Comparison of ENCODE assay signal across 8 mouse cellular contexts in genomic region chr7:24971261-24971971, GRCm38 (mm10). TPM values are rescaled to one million over a fixed set of nuclear protein-coding genes. Genes with fewer than 3 reads are reported as not detected.
DNase-seq lines count a peak whose midpoint lies in the region; ATAC-seq and TF ChIP-seq lines count a peak whose summit lies in the region.

No protein-coding gene starts in this region.

- H3K27me3 ChIP-seq in testis, adult 2 months (ENCODE audit: control insufficient read depth, insufficient read depth, low read length): no peaks in the 10 kb centered on the region
- H3K27me3 ChIP-seq in forebrain, embryonic 16.5 days (replicated peaks; ENCODE audit: control insufficient read depth, insufficient read depth, low read length): no peaks in the 10 kb centered on the region
- H3K27me3 ChIP-seq in intestine, embryonic 16.5 days (replicated peaks; ENCODE audit: control insufficient read depth, insufficient read depth, low read length): no peaks in the 10 kb centered on the region
- no peaks in the 10 kb centered on the region for H3K27me3 ChIP-seq in lung, embryonic 14.5 days (ENCODE audit: insufficient read depth, low read length)
- H3K27me3 ChIP-seq in neural tube, embryonic 15.5 days (replicated peaks): no peaks in the 10 kb centered on the region

- peak overlapping the region; percentile 70 for H3K4me2 ChIP-seq in forebrain, embryonic 16.5 days (ENCODE audit: low read length)
- peak overlapping the region; percentile 70 for H3K4me2 ChIP-seq in intestine, embryonic 16.5 days (ENCODE audit: low read depth, low read length)
- H3K4me2 ChIP-seq in lung, embryonic 14.5 days: peak overlapping the region; percentile 81
- H3K4me2 ChIP-seq in neural tube, embryonic 15.5 days: peak overlapping the region; percentile 75

- H3K4me3 ChIP-seq in testis, adult 2 months (ENCODE audit: control insufficient read depth, low read depth, low read length): peak overlapping the region; percentile 93
- H3K4me3 ChIP-seq in forebrain, embryonic 16.5 days (replicated peaks; ENCODE audit: low read length): peak overlapping the region; percentile 58
- H3K4me3 ChIP-seq in intestine, embryonic 16.5 days (ENCODE audit: low read length): peak overlapping the region; percentile 88
- H3K4me3 ChIP-seq in lung, embryonic 14.5 days (ENCODE audit: low read depth, low read length): peak overlapping the region; percentile 77
- peak overlapping the region; percentile 79 for H3K4me3 ChIP-seq in neural tube, embryonic 15.5 days (replicated peaks)

- peak overlapping the region; percentile 22; the same call in 1 of the 2 replicates for H3K27ac ChIP-seq in testis, adult 2 months (ENCODE audit: control insufficient read depth, insufficient read depth, low read depth, low read length)
- peak overlapping the region; percentile 50 for H3K27ac ChIP-seq in forebrain, embryonic 16.5 days (ENCODE audit: low read length)
- peak overlapping the region; percentile 89; the same call in 1 of the 2 replicates for H3K27ac ChIP-seq in intestine, embryonic 16.5 days (ENCODE audit: low read length)
- no peak overlapping the region; the same call in 1 of the 2 replicates for H3K27ac ChIP-seq in lung, embryonic 14.5 days (ENCODE audit: low read depth)
- peak overlapping the region; percentile 86 for H3K27ac ChIP-seq in neural tube, embryonic 15.5 days (replicated peaks)

- peak; percentile 9; the same call in 1 of the 2 replicates for ATAC-seq in forebrain, embryonic 16.5 days
- ATAC-seq in intestine, embryonic 16.5 days: peak; percentile 9
- no peak; the same call in 1 of the 2 replicates for ATAC-seq in lung, embryonic 14.5 days (ENCODE audit: insufficient read depth)
- ATAC-seq in neural tube, embryonic 15.5 days (ENCODE audit: low FRiP score): no peak

- H3K9ac ChIP-seq in forebrain, embryonic 16.5 days (replicated peaks; ENCODE audit: low read depth, low read length): peak overlapping the region; percentile 88
- H3K9ac ChIP-seq in intestine, embryonic 16.5 days (ENCODE audit: low read depth, low read length): peak overlapping the region; percentile 91
- peak overlapping the region; percentile 75 for H3K9ac ChIP-seq in lung, embryonic 14.5 days
- peak overlapping the region; percentile 90 for H3K9ac ChIP-seq in neural tube, embryonic 15.5 days (replicated peaks)

- no peaks in the 10 kb centered on the region; the same call in 1 of the 2 replicates for H3K36me3 ChIP-seq in testis, adult 2 months (ENCODE audit: control insufficient read depth, insufficient read depth, low read length)
- H3K36me3 ChIP-seq in forebrain, embryonic 16.5 days (ENCODE audit: control insufficient read depth, insufficient read depth): 0 out of 2 replicates have a peak, but pooled peaks cover 2% of the 10 kb centered on the region
- H3K36me3 ChIP-seq in intestine, embryonic 16.5 days (ENCODE audit: control insufficient read depth, insufficient read depth, low read length): peaks cover 6% of the 10 kb centered on the region
- peaks cover 11% of the 10 kb centered on the region; the same call in 1 of the 2 replicates for H3K36me3 ChIP-seq in lung, embryonic 14.5 days (ENCODE audit: insufficient read depth)
- H3K36me3 ChIP-seq in neural tube, embryonic 15.5 days: 0 out of 2 replicates have a peak, but pooled peaks cover 3% of the 10 kb centered on the region

- 5% methylated on average over 19 of the region's 19 CpGs for WGBS in forebrain, embryonic 16.5 days
- 6% methylated on average over 19 of the region's 19 CpGs for WGBS in intestine, embryonic 16.5 days
- WGBS in lung, embryonic 14.5 days: 9% methylated on average over 19 of the region's 19 CpGs
- 10% methylated on average over 19 of the region's 19 CpGs for WGBS in neural tube, embryonic 15.5 days

- no peak for DNase-seq in testis, postnatal 14 days (ENCODE audit: low spot score)
- DNase-seq in c-Kit-positive CD71-positive TER-119-negative erythroid progenitor cells, embryonic 14.5 days (ENCODE audit: low read depth): peak; percentile 48
- DNase-seq in lung, embryonic 14.5 days: peak; percentile 71
- no peak for DNase-seq in frontal cortex, postnatal 14 days (ENCODE audit: low spot score in 2 of 2)

- TF ChIP-seq CTCF in testis, adult 2 months (IDR thresholded peaks at IDR 0.05; ENCODE audit: control insufficient read depth, insufficient read depth, insufficient replicate concordance, low read depth, low read length): peak; percentile 74; the same call in 1 of the 2 replicates
- peak; percentile 79 for TF ChIP-seq CTCF in lung, embryonic 14.5 days (IDR thresholded peaks at IDR 0.05; ENCODE audit: low read depth)

- no peaks in the 10 kb centered on the region for H3K9me3 ChIP-seq in forebrain, embryonic 16.5 days (ENCODE audit: control insufficient read depth, low read length)
- no peaks in the 10 kb centered on the region for H3K9me3 ChIP-seq in intestine, embryonic 16.5 days (ENCODE audit: control insufficient read depth, low read length)
- H3K9me3 ChIP-seq in lung, embryonic 14.5 days (ENCODE audit: low read depth, low read length): no peaks in the 10 kb centered on the region
- no peaks in the 10 kb centered on the region for H3K9me3 ChIP-seq in neural tube, embryonic 15.5 days (replicated peaks)

- no peak for TF ChIP-seq POLR2A in testis, adult 2 months (IDR thresholded peaks at IDR 0.05; ENCODE audit: control insufficient read depth, low read depth, low read length)

- H3K4me1 ChIP-seq in testis, adult 2 months (ENCODE audit: control insufficient read depth, insufficient read depth, low read length): peaks cover 9% of the 10 kb centered on the region
- peaks cover 16% of the 10 kb centered on the region for H3K4me1 ChIP-seq in forebrain, embryonic 16.5 days (replicated peaks; ENCODE audit: control insufficient read depth, insufficient read depth, low read length)
- H3K4me1 ChIP-seq in intestine, embryonic 16.5 days (ENCODE audit: control insufficient read depth, insufficient read depth, low read length): peaks cover 4% of the 10 kb centered on the region
- H3K4me1 ChIP-seq in lung, embryonic 14.5 days (ENCODE audit: insufficient read depth): 0 out of 2 replicates have a peak, but pooled peaks cover 3% of the 10 kb centered on the region
- peaks cover 14% of the 10 kb centered on the region for H3K4me1 ChIP-seq in neural tube, embryonic 15.5 days

RNA-seq across cellular contexts. Expression of gene Rabac1, which starts 1.1 kb away (rescaled TPM):
- 377 and 423 TPM in 2 replicates for polyA plus RNA-seq in testis, adult 2 months (2012; rRNA removed)
- polyA plus RNA-seq in forebrain, embryonic 16.5 days (2015; fragmentation: Nextera tagmentation; extraction: Ambion mirVana): 200 and 220 TPM in 2 replicates
- 151 and 153 TPM in 2 replicates for polyA plus RNA-seq in intestine, embryonic 16.5 days (2015; fragmentation: Nextera tagmentation; extraction: Ambion mirVana)
- polyA plus RNA-seq in lung, embryonic 14.5 days (2014; fragmentation: Nextera tagmentation; extraction: Ambion mirVana): 130 and 131 TPM in 2 replicates
- polyA plus RNA-seq in neural tube, embryonic 15.5 days (2015; fragmentation: Nextera tagmentation; extraction: Ambion mirVana): 297 and 336 TPM in 2 replicates

RNA-seq across cellular contexts. Expression of gene Gm4881, which starts 27.1 kb away (rescaled TPM):
- polyA plus RNA-seq in testis, adult 2 months (2012; rRNA removed): 1.3 and 1.6 TPM in 2 replicates
- polyA plus RNA-seq in forebrain, embryonic 16.5 days (2015; fragmentation: Nextera tagmentation; extraction: Ambion mirVana): 0.37 TPM in 1 of 2 replicates, not detected in the other
- polyA plus RNA-seq in intestine, embryonic 16.5 days (2015; fragmentation: Nextera tagmentation; extraction: Ambion mirVana): not detected in 2 replicates
- polyA plus RNA-seq in lung, embryonic 14.5 days (2014; fragmentation: Nextera tagmentation; extraction: Ambion mirVana): not detected in 2 replicates
- polyA plus RNA-seq in neural tube, embryonic 15.5 days (2015; fragmentation: Nextera tagmentation; extraction: Ambion mirVana): 0.98 and 2.0 TPM in 2 replicates

RNA-seq across cellular contexts. Expression of gene Atp1a3, which starts 34.3 kb away (rescaled TPM):
- 0.38 and 0.44 TPM in 2 replicates for polyA plus RNA-seq in testis, adult 2 months (2012; rRNA removed)
- 227 and 278 TPM in 2 replicates for polyA plus RNA-seq in forebrain, embryonic 16.5 days (2015; fragmentation: Nextera tagmentation; extraction: Ambion mirVana)
- 3.5 and 3.9 TPM in 2 replicates for polyA plus RNA-seq in intestine, embryonic 16.5 days (2015; fragmentation: Nextera tagmentation; extraction: Ambion mirVana)
- 0.74 and 0.89 TPM in 2 replicates for polyA plus RNA-seq in lung, embryonic 14.5 days (2014; fragmentation: Nextera tagmentation; extraction: Ambion mirVana)
- polyA plus RNA-seq in neural tube, embryonic 15.5 days (2015; fragmentation: Nextera tagmentation; extraction: Ambion mirVana): 538 and 586 TPM in 2 replicates

Comparison
In these comparisons a context has a peak if more than half of its experiments do, and no peak if none do; other contexts are left out.
1. DNase-seq: peak in c-Kit-positive CD71-positive TER-119-negative erythroid progenitor cells, embryonic 14.5 days (single experiment) and lung, embryonic 14.5 days (single experiment); none in testis, postnatal 14 days (single experiment) and frontal cortex, postnatal 14 days (0 of 2).
2. ATAC-seq: peak in forebrain, embryonic 16.5 days (single experiment) and intestine, embryonic 16.5 days (single experiment); none in lung, embryonic 14.5 days (single experiment) and neural tube, embryonic 15.5 days (single experiment).
3. RNA of gene Atp1a3, which starts 34.3 kb away (polyA plus RNA-seq): 538 to 586 TPM in neural tube, embryonic 15.5 days and 227 to 278 TPM in forebrain, embryonic 16.5 days; 3.5 to 3.9 TPM in intestine, embryonic 16.5 days, 0.74 to 0.89 TPM in lung, embryonic 14.5 days and 0.38 to 0.44 TPM in testis, adult 2 months; every median in the first group is over 10 times any median in the second.
4. Peak in every context shown above with its lines, with median percentiles within 50 percentile points of each other: H3K4me3 ChIP-seq, H3K4me2 ChIP-seq and H3K9ac ChIP-seq.